Mouse (Mus musculus): Measurements from ENCODE around the gene Slc28a1. TPM values are rescaled to one million over a fixed set of nuclear protein-coding genes. Genes with fewer than 3 reads are reported as not detected.

The Slc28a1 gene
- polyA plus RNA-seq, 1 experiment from 2014 or later: not detected

DNA sequence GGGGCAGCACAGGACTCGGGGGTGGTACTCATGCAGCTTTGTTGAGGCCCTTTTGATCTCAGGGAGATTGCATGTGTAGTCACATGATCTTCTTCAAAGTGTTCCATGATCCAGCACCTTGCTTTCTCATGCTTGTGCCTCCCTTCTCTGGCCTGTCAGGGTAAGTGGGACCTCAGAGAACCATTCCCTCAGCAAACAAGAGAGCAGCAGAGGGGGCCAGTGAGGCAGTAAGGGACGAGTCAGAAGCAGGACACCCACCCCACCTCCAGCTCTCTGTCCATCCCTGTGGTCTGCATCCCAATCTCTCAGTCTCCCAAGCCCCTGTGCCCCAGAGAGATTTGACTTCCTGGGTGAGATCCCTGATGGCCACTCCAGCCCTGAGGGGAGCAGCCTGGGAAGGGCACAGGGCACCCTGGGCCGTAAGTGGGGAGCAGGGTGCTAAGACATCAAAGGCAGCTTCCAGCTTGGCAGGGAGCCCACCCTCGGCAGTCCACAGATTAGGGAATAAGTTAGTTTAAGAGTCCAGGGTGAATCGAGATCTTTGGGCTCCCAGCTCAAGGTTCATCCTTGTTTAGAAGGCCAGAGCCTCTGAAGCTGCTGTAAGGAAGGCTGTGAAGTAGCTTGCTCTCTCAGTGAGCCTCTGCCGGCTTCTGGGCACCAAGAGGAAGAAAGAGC is 1.8 kb upstream of the Slc28a1 start:
- no peaks in the 10 kb centered on the region; the same call in 1 of the 2 replicates for H3K27me3 ChIP-seq (ENCODE audit: control insufficient read depth, insufficient read depth, low read depth, low read length)
- H3K4me3 ChIP-seq (ENCODE audit: low read depth, low read length): no peak overlapping the region
- H3K27ac ChIP-seq (ENCODE audit: low read length): no peak overlapping the region
- no peaks in the 10 kb centered on the region for H3K9me3 ChIP-seq (replicated peaks; ENCODE audit: control insufficient read depth, low read length, poor library complexity, severe bottlenecking)
- H3K36me3 ChIP-seq (ENCODE audit: control insufficient read depth, insufficient read depth, low read length): no peaks in the 10 kb centered on the region
- H3K9ac ChIP-seq (ENCODE audit: low read depth, low read length): no peak overlapping the region
- no peaks in the 10 kb centered on the region; the same call in 1 of the 2 replicates for H3K4me1 ChIP-seq (ENCODE audit: control insufficient read depth, insufficient read depth, low read length)
- no peak for ATAC-seq
- no peak overlapping the region for H3K4me2 ChIP-seq (ENCODE audit: low read length)
- WGBS: 42% methylated on average over 6 of the region's 6 CpGs

DNA sequence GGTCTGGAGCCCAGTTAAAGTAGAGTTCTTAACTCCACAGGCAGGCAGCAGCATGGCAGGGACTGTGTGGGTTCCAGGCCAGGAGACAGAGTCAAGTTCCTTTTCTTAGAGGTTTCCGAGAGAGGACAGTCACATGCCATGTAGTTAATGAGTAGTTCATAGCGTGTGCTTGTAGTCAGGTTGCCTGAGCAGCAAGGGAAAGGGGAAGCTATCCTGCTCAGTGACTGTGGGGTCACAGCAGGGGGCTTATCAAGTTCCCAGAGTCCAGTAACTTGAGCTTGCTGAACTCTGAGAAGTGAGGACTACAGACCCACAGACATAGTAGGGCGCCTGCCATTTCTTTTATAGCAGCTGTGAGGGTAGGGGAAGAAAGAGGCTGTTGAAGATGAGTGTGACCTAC is 6.5 kb downstream of the Slc28a1 start:
- H3K9me3 ChIP-seq (replicated peaks; ENCODE audit: control insufficient read depth, low read length, poor library complexity, severe bottlenecking): no peaks in the 10 kb centered on the region
- 72% methylated on average over 3 of the region's 3 CpGs for WGBS
- no peak for ATAC-seq

DNA sequence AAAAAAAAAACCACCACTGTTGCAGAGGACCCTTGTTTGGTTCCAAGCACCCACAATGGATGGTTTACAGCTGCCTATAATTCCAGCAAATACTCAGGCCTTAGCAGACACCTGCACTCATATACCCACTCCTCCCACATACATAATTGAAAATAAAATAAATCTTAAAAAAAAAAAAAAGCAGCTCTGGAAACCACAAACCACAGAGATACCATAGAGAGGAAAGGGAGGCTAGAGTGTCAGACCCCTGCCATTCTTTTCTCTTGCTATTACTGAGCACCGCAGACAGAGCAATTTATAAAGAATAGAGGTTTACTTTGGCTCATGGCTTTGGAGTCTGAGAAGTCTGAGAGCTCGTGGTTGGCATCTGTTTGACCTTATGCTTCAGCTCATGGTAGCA is 8.2 kb downstream of the Slc28a1 start:
- no peak overlapping the region for H3K27ac ChIP-seq (ENCODE audit: low read length)
- no peaks in the 10 kb centered on the region for H3K27me3 ChIP-seq (ENCODE audit: control insufficient read depth, insufficient read depth, low read depth, low read length)
- no peaks in the 10 kb centered on the region for H3K36me3 ChIP-seq (ENCODE audit: control insufficient read depth, insufficient read depth, low read length)
- ATAC-seq: no peak
- 68% methylated on average over 2 of the region's 2 CpGs for WGBS
- no peak overlapping the region for H3K4me3 ChIP-seq (ENCODE audit: low read depth, low read length)
- H3K4me2 ChIP-seq (ENCODE audit: low read length): no peak overlapping the region
- no peak overlapping the region for H3K9ac ChIP-seq (ENCODE audit: low read depth, low read length)
- no peaks in the 10 kb centered on the region for H3K4me1 ChIP-seq (ENCODE audit: control insufficient read depth, insufficient read depth, low read length)
- H3K9me3 ChIP-seq (replicated peaks; ENCODE audit: control insufficient read depth, low read length, poor library complexity, severe bottlenecking): no peaks in the 10 kb centered on the region

More for the DNA sequence above, 6.5 kb downstream of the Slc28a1 start:
- Histone ChIP-seq H3K9ac (ENCODE audit: low read depth, low read length) (no peak overlapping the region), H3K4me2 (ENCODE audit: low read length) (no peak overlapping the region), H3K4me1 (ENCODE audit: control insufficient read depth, insufficient read depth, low read length) (no peaks in the 10 kb centered on the region), H3K27ac (ENCODE audit: low read length) (no peak overlapping the region), H3K4me3 (ENCODE audit: low read depth, low read length) (no peak overlapping the region), H3K36me3 (ENCODE audit: control insufficient read depth, insufficient read depth, low read length) (no peaks in the 10 kb centered on the region), H3K27me3 (ENCODE audit: control insufficient read depth, insufficient read depth, low read depth, low read length) (no peaks in the 10 kb centered on the region)

DNA sequence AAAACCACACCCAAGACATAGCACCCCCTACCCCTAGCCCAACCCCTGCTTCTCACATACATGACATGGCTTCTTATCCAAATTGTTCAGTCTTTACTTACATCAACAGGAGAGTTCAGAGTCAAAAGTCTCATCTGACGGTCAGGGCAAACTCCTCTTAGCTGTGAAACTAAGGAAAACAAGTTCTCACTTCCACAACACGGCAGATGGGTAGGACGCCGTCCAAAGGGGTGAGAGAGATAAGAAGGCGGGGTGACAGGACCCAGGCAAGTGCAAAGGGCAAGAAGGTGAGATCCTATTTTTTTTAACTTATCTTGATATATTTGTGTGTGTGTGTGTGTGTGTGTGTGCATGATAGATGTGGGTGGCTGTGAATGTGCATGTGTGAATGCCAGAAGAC is 9.0 kb downstream of the Slc28a1 start:
- Histone ChIP-seq H3K4me2 (ENCODE audit: low read length) (no peak overlapping the region), H3K27me3 (ENCODE audit: control insufficient read depth, insufficient read depth, low read depth, low read length) (no peaks in the 10 kb centered on the region), H3K36me3 (ENCODE audit: control insufficient read depth, insufficient read depth, low read length) (no peaks in the 10 kb centered on the region), H3K27ac (ENCODE audit: low read length) (no peak overlapping the region), H3K9me3 (replicated peaks; ENCODE audit: control insufficient read depth, low read length, poor library complexity, severe bottlenecking) (no peaks in the 10 kb centered on the region), H3K9ac (ENCODE audit: low read depth, low read length) (no peak overlapping the region), H3K4me1 (ENCODE audit: control insufficient read depth, insufficient read depth, low read length) (no peaks in the 10 kb centered on the region), H3K4me3 (ENCODE audit: low read depth, low read length) (no peak overlapping the region)
- no peak for ATAC-seq
- 98% methylated on average over 5 of the region's 5 CpGs for WGBS

DNA sequence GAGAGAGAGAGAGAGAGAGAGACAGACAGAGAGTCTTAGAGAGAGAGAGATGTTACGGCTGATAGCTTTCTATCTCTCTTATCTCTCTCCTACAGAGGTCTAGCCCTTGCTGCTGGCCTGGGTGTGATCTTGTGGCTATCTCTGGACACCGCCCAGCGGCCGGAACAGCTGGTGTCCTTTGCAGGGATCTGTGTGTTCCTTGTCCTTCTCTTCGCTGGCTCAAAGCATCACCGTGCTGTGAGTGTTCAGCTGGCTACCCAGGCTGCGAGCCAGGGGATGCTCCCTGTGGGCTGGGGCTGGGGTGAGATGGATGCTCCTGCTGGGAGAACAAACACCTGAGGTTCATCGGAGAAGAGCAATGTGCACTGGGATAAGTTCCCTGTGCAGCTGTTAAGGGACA is 10.2 kb downstream of the Slc28a1 start:
- H3K27ac ChIP-seq (ENCODE audit: low read length): no peak overlapping the region
- no peaks in the 10 kb centered on the region for H3K9me3 ChIP-seq (replicated peaks; ENCODE audit: control insufficient read depth, low read length, poor library complexity, severe bottlenecking)
- WGBS: 78% methylated on average over 8 of the region's 8 CpGs
- H3K27me3 ChIP-seq (ENCODE audit: control insufficient read depth, insufficient read depth, low read depth, low read length): no peaks in the 10 kb centered on the region
- no peak for ATAC-seq
- H3K4me1 ChIP-seq (ENCODE audit: control insufficient read depth, insufficient read depth, low read length): no peaks in the 10 kb centered on the region
- H3K36me3 ChIP-seq (ENCODE audit: control insufficient read depth, insufficient read depth, low read length): no peaks in the 10 kb centered on the region
- H3K4me2 ChIP-seq (ENCODE audit: low read length): no peak overlapping the region
- H3K9ac ChIP-seq (ENCODE audit: low read depth, low read length): no peak overlapping the region
- no peak overlapping the region for H3K4me3 ChIP-seq (ENCODE audit: low read depth, low read length)

DNA sequence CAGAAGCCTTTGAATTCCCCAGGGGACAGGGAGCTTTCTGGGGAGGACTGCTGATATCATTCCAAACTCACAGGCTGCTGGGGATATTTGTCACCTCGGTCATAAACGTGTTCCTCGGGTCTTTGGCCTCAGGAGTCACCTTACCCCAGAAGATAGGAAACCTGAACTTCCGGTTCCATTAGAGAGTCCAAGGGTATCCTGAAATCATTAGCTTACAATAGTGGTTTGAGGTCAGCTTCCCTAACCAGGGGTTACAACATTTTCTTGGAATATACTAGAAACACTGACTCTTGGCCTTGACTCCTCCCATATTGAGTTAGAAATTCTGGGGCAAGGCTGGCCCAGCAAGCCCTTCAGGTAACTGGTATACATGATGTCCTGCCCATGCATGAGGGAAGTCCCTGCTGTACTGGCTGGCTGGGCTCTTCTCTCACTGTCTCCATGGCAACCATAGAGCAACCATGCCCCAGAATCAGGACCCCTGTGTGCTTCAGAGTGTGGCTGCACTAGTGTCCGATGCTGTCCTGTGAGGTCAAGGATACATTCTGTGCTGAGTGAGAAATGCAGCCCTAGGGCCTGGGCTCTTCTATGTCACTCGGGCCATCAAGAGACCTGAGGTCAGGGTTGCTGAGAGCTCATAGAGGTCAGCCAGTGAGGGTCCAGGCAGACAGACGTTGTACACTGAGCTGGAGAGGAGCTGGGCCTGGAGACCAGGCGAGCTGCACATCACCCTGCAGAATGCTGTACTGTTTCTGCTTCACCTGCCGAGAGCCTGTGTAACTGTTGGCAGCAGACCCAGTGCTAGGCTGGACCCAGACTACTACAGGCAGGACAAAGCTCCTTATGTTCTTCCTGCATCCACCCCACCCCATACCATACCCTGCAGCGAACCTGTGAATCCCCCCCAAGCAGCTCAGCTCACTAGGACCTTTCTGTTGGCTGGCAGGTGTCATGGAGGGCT is 10.9 kb downstream of the Slc28a1 start:
- Histone ChIP-seq H3K4me2 (ENCODE audit: low read length) (no peak overlapping the region), H3K9ac (ENCODE audit: low read depth, low read length) (no peak overlapping the region), H3K36me3 (ENCODE audit: control insufficient read depth, insufficient read depth, low read length) (no peaks in the 10 kb centered on the region), H3K27ac (ENCODE audit: low read length) (no peak overlapping the region), H3K4me3 (ENCODE audit: low read depth, low read length) (no peak overlapping the region), H3K27me3 (ENCODE audit: control insufficient read depth, insufficient read depth, low read depth, low read length) (no peaks in the 10 kb centered on the region), H3K9me3 (replicated peaks; ENCODE audit: control insufficient read depth, low read length, poor library complexity, severe bottlenecking) (no peaks in the 10 kb centered on the region), H3K4me1 (ENCODE audit: control insufficient read depth, insufficient read depth, low read length) (no peaks in the 10 kb centered on the region)
- 64% methylated on average over 10 of the region's 10 CpGs for WGBS
- peak; percentile 76 for ATAC-seq

DNA sequence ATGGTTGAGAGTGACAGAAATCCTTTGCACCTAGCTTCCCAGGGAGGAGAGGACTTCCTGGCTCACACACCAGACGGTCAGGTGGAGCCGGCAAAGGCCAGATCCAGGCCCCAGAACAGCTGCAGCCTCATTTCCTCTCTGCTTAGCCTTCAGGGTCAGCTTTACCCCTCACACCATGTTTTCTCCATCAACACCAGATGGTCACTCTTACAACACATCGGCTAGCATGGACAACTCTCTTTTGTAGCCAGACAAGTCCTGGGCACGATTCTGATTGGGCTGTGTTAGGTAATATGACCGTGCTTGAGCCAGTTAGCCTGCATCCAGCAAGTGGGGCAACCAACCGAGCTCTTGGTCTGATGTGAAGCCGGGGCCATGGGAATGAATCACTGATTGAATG is 17.3 kb downstream of the Slc28a1 start:
- no peak overlapping the region for H3K4me2 ChIP-seq (ENCODE audit: low read length)
- H3K4me3 ChIP-seq (ENCODE audit: low read depth, low read length): no peak overlapping the region
- H3K27me3 ChIP-seq (ENCODE audit: control insufficient read depth, insufficient read depth, low read depth, low read length): no peaks in the 10 kb centered on the region
- no peak overlapping the region for H3K27ac ChIP-seq (ENCODE audit: low read length)
- H3K9me3 ChIP-seq (replicated peaks; ENCODE audit: control insufficient read depth, low read length, poor library complexity, severe bottlenecking): no peaks in the 10 kb centered on the region
- WGBS: 82% methylated on average over 7 of the region's 7 CpGs
- H3K36me3 ChIP-seq (ENCODE audit: control insufficient read depth, insufficient read depth, low read length): no peaks in the 10 kb centered on the region
- no peak for ATAC-seq
- peaks cover 2% of the 10 kb centered on the region; the same call in 1 of the 2 replicates for H3K4me1 ChIP-seq (ENCODE audit: control insufficient read depth, insufficient read depth, low read length)
- H3K9ac ChIP-seq (ENCODE audit: low read depth, low read length): no peak overlapping the region

DNA sequence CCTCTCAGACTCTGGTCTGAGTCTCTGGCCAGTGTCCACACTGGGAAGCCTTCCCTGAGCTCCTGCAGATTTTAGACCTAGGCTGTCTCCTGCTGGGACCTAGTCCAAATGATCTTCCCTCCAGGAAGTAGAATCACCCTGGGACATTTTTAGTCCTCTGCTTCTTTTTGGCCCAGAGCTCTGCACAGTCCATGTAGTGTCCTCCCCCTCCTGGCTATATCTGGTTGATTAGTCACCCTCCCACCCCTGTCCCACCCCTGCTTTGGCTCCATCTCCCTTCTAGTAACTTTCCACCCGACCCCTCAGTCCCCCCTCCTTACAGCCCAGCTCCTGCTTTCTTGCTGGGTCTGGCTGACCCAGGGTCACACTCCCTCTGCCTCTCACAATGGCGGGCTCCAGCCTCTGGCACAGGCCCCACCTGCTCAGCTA is 18.3 kb downstream of the Slc28a1 start:
- no peak for ATAC-seq
- no peaks in the 10 kb centered on the region for H3K9me3 ChIP-seq (replicated peaks; ENCODE audit: control insufficient read depth, low read length, poor library complexity, severe bottlenecking)
- WGBS: 3% methylated on average over 2 of the region's 2 CpGs
- no peak overlapping the region for H3K4me3 ChIP-seq (ENCODE audit: low read depth, low read length)
- no peak overlapping the region for H3K9ac ChIP-seq (ENCODE audit: low read depth, low read length)
- peaks cover 2% of the 10 kb centered on the region; the same call in 1 of the 2 replicates for H3K4me1 ChIP-seq (ENCODE audit: control insufficient read depth, insufficient read depth, low read length)
- H3K36me3 ChIP-seq (ENCODE audit: control insufficient read depth, insufficient read depth, low read length): no peaks in the 10 kb centered on the region
- H3K4me2 ChIP-seq (ENCODE audit: low read length): no peak overlapping the region
- H3K27me3 ChIP-seq (ENCODE audit: control insufficient read depth, insufficient read depth, low read depth, low read length): no peaks in the 10 kb centered on the region
- no peak overlapping the region for H3K27ac ChIP-seq (ENCODE audit: low read length)

DNA sequence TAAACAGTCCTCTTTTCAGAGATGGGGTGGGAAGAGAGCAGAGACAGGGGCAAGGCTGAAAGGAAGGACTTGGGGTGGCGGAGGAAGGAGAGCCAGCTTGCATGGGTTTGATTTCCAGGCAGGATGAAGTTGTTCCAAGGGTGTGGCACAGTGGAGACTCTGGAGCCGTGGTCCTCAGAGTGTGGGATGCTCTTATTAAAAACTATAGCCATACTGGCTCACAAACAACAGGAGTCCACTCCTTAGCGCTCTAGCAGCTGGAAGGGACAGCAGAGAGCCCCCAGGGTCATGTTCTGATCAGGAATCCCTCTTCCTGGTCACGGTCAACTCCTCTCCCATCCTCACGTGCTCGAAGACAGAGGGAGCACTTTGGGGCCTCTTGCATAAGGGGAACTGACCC is 18.8 kb downstream of the Slc28a1 start:
- Histone ChIP-seq H3K4me3 (ENCODE audit: low read depth, low read length) (no peak overlapping the region), H3K36me3 (ENCODE audit: control insufficient read depth, insufficient read depth, low read length) (no peaks in the 10 kb centered on the region), H3K27ac (ENCODE audit: low read length) (no peak overlapping the region), H3K27me3 (ENCODE audit: control insufficient read depth, insufficient read depth, low read depth, low read length) (no peaks in the 10 kb centered on the region), H3K4me1 (ENCODE audit: control insufficient read depth, insufficient read depth, low read length) (peaks cover 2% of the 10 kb centered on the region; the same call in 1 of the 2 replicates), H3K9me3 (replicated peaks; ENCODE audit: control insufficient read depth, low read length, poor library complexity, severe bottlenecking) (no peaks in the 10 kb centered on the region), H3K9ac (ENCODE audit: low read depth, low read length) (no peak overlapping the region), H3K4me2 (ENCODE audit: low read length) (no peak overlapping the region)
- 65% methylated on average over 6 of the region's 6 CpGs for WGBS
- no peak for ATAC-seq
